Mouse (Mus musculus): ENCODE results near the gene Gm20388.

Gm20388 gene

GRCm38 (mm10) chr8:124286461-124287124 is 4376.0 kb downstream of the Gm20388 start:
- no peak for DNase-seq (ENCODE audit: low read depth in 2 of 2, low spot score in 2 of 2)

- DNase-seq (ENCODE audit: low read depth in 2 of 2, low spot score in 2 of 2) = no peak
These were observed 4377.7 kb downstream of the Gm20388 start for GRCm38 (mm10) chr8:124288215-124288864.

- DNase-seq (ENCODE audit: low read depth in 2 of 2, low spot score in 2 of 2) = no peak
These were observed 4378.9 kb downstream of the Gm20388 start for GRCm38 (mm10) chr8:124289481-124290050.

GRCm38 (mm10) chr8:124290911-124291691 is 4380.5 kb downstream of the Gm20388 start:
- peak in 1 of 2 experiments; percentile 41 for DNase-seq (ENCODE audit: low read depth in 2 of 2, low spot score in 2 of 2)

- no peak for DNase-seq (ENCODE audit: low read depth in 2 of 2, low spot score in 2 of 2)
These were observed 4381.1 kb downstream of the Gm20388 start for GRCm38 (mm10) chr8:124291693-124292092.

- DNase-seq (ENCODE audit: low read depth in 2 of 2, low spot score in 2 of 2) = no peak
These were observed 4382.3 kb downstream of the Gm20388 start for GRCm38 (mm10) chr8:124292965-124293364.

GRCm38 (mm10) chr8:124294425-124294824 is 4383.8 kb downstream of the Gm20388 start:
- no peak for DNase-seq (ENCODE audit: low read depth in 2 of 2, low spot score in 2 of 2)

- no peak for DNase-seq (ENCODE audit: low read depth in 2 of 2, low spot score in 2 of 2)
These were observed 4384.3 kb downstream of the Gm20388 start for GRCm38 (mm10) chr8:124294900-124295299.

- no peak for DNase-seq (ENCODE audit: low read depth in 2 of 2, low spot score in 2 of 2)
These were observed 4384.7 kb downstream of the Gm20388 start for GRCm38 (mm10) chr8:124295357-124295756.

- DNase-seq (ENCODE audit: low read depth in 2 of 2, low spot score in 2 of 2) = no peak
These were observed 4390.9 kb downstream of the Gm20388 start for GRCm38 (mm10) chr8:124301512-124301911.

- no peak for DNase-seq (ENCODE audit: low read depth in 2 of 2, low spot score in 2 of 2)
These were observed 4391.4 kb downstream of the Gm20388 start for GRCm38 (mm10) chr8:124301935-124302555.

GRCm38 (mm10) chr8:124303211-124303902 is 4392.7 kb downstream of the Gm20388 start:
- DNase-seq (ENCODE audit: low read depth in 2 of 2, low spot score in 2 of 2) = no peak

- no peak for DNase-seq (ENCODE audit: low read depth in 2 of 2, low spot score in 2 of 2)
These were observed 4393.5 kb downstream of the Gm20388 start for GRCm38 (mm10) chr8:124304141-124304540.

GRCm38 (mm10) chr8:124306574-124306973 is 4395.9 kb downstream of the Gm20388 start:
- no peak for DNase-seq (ENCODE audit: low read depth in 2 of 2, low spot score in 2 of 2)

- no peak for DNase-seq (ENCODE audit: low read depth in 2 of 2, low spot score in 2 of 2)
These were observed 4397.1 kb downstream of the Gm20388 start for GRCm38 (mm10) chr8:124307700-124308099.

- no peak for DNase-seq (ENCODE audit: low read depth in 2 of 2, low spot score in 2 of 2)
These were observed 4399.9 kb downstream of the Gm20388 start for GRCm38 (mm10) chr8:124310509-124310908.

- no peak for DNase-seq (ENCODE audit: low read depth in 2 of 2, low spot score in 2 of 2)
These were observed 4400.5 kb downstream of the Gm20388 start for GRCm38 (mm10) chr8:124311111-124311510.

- DNase-seq (ENCODE audit: low read depth in 2 of 2, low spot score in 2 of 2) = no peak
These were observed 4401.1 kb downstream of the Gm20388 start for GRCm38 (mm10) chr8:124311723-124312122.

- DNase-seq (ENCODE audit: low read depth in 2 of 2, low spot score in 2 of 2) = no peak
These were observed 4401.6 kb downstream of the Gm20388 start for GRCm38 (mm10) chr8:124312228-124312627.

- peak in 1 of 2 experiments; percentile 61 for DNase-seq (ENCODE audit: low read depth in 2 of 2, low spot score in 2 of 2)
These were observed 4404.2 kb downstream of the Gm20388 start for GRCm38 (mm10) chr8:124314803-124315202.
